Mouse (Mus musculus) embryonic fibroblast, embryonic 13.5 days (primary cell): ENCODE results near the gene Cntnap1.

ENCODE experiments used
- CTCF ChIP-seq: IDR thresholded peaks from 2 replicates; pipeline ENCODE4 v1.5.1; 2011; ENCODE audit warnings: mild to moderate bottlenecking, control low read depth, low read length, moderate library complexity, borderline replicate concordance; ENCODE audit not compliant: insufficient read depth
- POLR2A ChIP-seq: IDR thresholded peaks from 2 replicates; pipeline ENCODE4 v1.6.1; 2011; ENCODE audit warnings: low read depth, mild to moderate bottlenecking, control low read depth, low read length, moderate library complexity

DNA sequence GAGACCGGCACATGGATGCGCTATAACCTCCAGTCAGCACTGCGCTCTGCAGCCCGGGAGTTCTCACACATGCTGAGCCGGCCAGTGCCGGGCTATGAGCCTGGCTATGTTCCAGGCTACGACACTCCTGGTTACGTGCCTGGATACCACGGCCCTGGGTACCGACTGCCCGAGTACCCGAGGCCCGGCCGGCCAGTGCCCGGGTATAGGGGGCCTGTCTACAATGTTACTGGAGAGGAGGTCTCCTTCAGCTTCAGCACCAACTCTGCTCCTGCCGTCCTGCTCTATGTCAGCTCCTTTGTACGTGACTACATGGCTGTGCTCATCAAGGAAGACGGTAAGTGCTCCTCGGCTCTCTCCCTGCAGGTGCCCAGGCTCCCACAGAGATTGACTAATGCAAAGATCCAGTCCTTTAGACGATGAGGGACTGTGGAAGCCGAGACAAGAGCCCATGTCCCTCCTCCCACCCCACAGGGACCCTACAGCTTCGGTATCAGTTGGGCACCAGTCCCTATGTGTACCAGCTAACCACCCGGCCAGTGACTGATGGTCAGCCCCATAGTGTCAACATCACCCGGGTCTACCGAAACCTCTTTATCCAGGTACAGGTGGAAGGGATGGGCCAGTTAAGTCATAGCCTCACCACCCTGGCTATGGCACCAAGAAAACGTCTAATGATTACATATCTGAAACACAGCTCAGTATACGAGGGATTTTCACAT lies 16.4 kb downstream of the Cntnap1 start:
- TF ChIP-seq POLR2A, result no peak
- no peak for TF ChIP-seq CTCF
